In genomic region chr4:119224534-119224933, GRCm38 (mm10) we compare ENCODE assay signal across 38 mouse cellular contexts. TPM values are rescaled to one million over a fixed set of nuclear protein-coding genes. Genes with fewer than 3 reads are reported as not detected.
"Had no signal": no experiment of that assay in that cellular context is flagged by ENCODE, and none has a peak within 500 bp of the region (broad histone marks: within the 10 kb centered on the region; RNA-seq: fewer than 3 reads in every experiment).

No protein-coding gene starts in this region.

- H3K9me3 ChIP-seq: limb, embryonic 10.5 days; limb, embryonic 12.5 days; limb, embryonic 13.5 days; limb, embryonic 15.5 days; liver, embryonic 12.5 days; liver, embryonic 13.5 days; liver, embryonic 15.5 days; lung, embryonic 15.5 days; megakaryocyte, embryonic 14.5 days; midbrain, embryonic 10.5 days; midbrain, embryonic 12.5 days; midbrain, embryonic 13.5 days; midbrain, embryonic 15.5 days; neural tube, embryonic 12.5 days had no signal

- H3K9ac ChIP-seq: limb, embryonic 12.5 days; limb, embryonic 13.5 days; limb, embryonic 15.5 days; liver, embryonic 12.5 days; liver, embryonic 13.5 days; liver, embryonic 14.5 days; liver, embryonic 15.5 days; lung, embryonic 14.5 days; lung, embryonic 15.5 days; midbrain, embryonic 12.5 days; midbrain, embryonic 13.5 days; midbrain, embryonic 15.5 days; neural tube, embryonic 12.5 days had no signal

- H3K27ac ChIP-seq: left cerebral cortex, adult 2 months; limb, embryonic 10.5 days; limb, embryonic 12.5 days; limb, embryonic 13.5 days; limb, embryonic 15.5 days; liver, embryonic 12.5 days; liver, embryonic 13.5 days; liver, embryonic 14.5 days; liver, embryonic 15.5 days; lung, embryonic 15.5 days; macrophage; midbrain, embryonic 10.5 days; midbrain, embryonic 12.5 days; midbrain, embryonic 13.5 days; midbrain, embryonic 15.5 days; neural tube, embryonic 12.5 days had no signal

- H3K4me1 ChIP-seq: limb, embryonic 10.5 days; limb, embryonic 12.5 days; limb, embryonic 13.5 days; limb, embryonic 15.5 days; lung, embryonic 15.5 days; midbrain, embryonic 10.5 days; midbrain, embryonic 12.5 days; midbrain, embryonic 13.5 days; midbrain, embryonic 15.5 days; neural tube, embryonic 12.5 days had no signal

- H3K4me2 ChIP-seq: limb, embryonic 12.5 days; limb, embryonic 13.5 days; limb, embryonic 15.5 days; liver, embryonic 12.5 days; liver, embryonic 13.5 days; liver, embryonic 15.5 days; lung, embryonic 14.5 days; lung, embryonic 15.5 days; midbrain, embryonic 11.5 days; midbrain, embryonic 12.5 days; midbrain, embryonic 13.5 days; midbrain, embryonic 15.5 days; neural tube, embryonic 12.5 days had no signal

- H3K27me3 ChIP-seq: limb, embryonic 12.5 days; limb, embryonic 13.5 days; limb, embryonic 15.5 days; liver, embryonic 12.5 days; liver, embryonic 13.5 days; liver, embryonic 15.5 days; lung, embryonic 15.5 days; megakaryocyte, embryonic 14.5 days; midbrain, embryonic 12.5 days; midbrain, embryonic 13.5 days; midbrain, embryonic 15.5 days; neural tube, embryonic 12.5 days had no signal

- H3K4me3 ChIP-seq: left cerebral cortex, adult 2 months; limb, embryonic 10.5 days; limb, embryonic 12.5 days; limb, embryonic 13.5 days; limb, embryonic 15.5 days; liver, embryonic 12.5 days; liver, embryonic 13.5 days; liver, embryonic 15.5 days; lung, embryonic 15.5 days; megakaryocyte, embryonic 14.5 days; midbrain, embryonic 10.5 days; midbrain, embryonic 12.5 days; midbrain, embryonic 13.5 days; midbrain, embryonic 15.5 days; myocyte; neural tube, embryonic 12.5 days had no signal

- ATAC-seq: liver, embryonic 12.5 days; midbrain, embryonic 15.5 days; midbrain, embryonic 16.5 days had no signal

- DNase-seq: left cerebral cortex, postnatal 4 days; liver, embryonic 13.5 days; lung, adult 18-20 months; lung, adult 2 months; lung, embryonic 14.5 days; lung, postnatal 10 days; lung, postnatal 14 days; lung, postnatal 36 days; lung, postnatal 4 days; midbrain, embryonic 14.5 days had no signal

RNA-seq across cellular contexts. Expression of gene Tmem269, which starts 6.5 kb away (rescaled TPM):
- total RNA-seq: megakaryocyte progenitor cell, adult 5-6 weeks; megakaryocyte, adult 5-6 weeks; megakaryocyte-erythroid progenitor cell, adult 5-6 weeks; monocyte, adult 5-6 weeks had no signal
- polyA plus RNA-seq: limb, embryonic 10.5 days; limb, embryonic 11.5 days; limb, embryonic 12.5 days; limb, embryonic 15.5 days; liver, embryonic 12.5 days; liver, embryonic 13.5 days; liver, embryonic 14.5 days; liver, embryonic 15.5 days; liver, embryonic 16.5 days; lung, embryonic 14.5 days; lung, embryonic 15.5 days; lung, embryonic 16.5 days; macrophage; neural tube, embryonic 11.5 days had no signal

RNA-seq across cellular contexts. Expression of gene Cldn19, which starts 30.7 kb away (rescaled TPM):
- total RNA-seq: megakaryocyte progenitor cell, adult 5-6 weeks; megakaryocyte, adult 5-6 weeks; megakaryocyte-erythroid progenitor cell, adult 5-6 weeks; monocyte, adult 5-6 weeks had no signal
- polyA plus RNA-seq: limb, embryonic 10.5 days; liver, embryonic 12.5 days; liver, embryonic 13.5 days; liver, embryonic 14.5 days; liver, embryonic 15.5 days; liver, embryonic 16.5 days; lung, embryonic 14.5 days; lung, embryonic 15.5 days; lung, postnatal 0 days; macrophage; neural tube, embryonic 11.5 days had no signal
